Mouse (Mus musculus): Measurements from ENCODE around the gene Eml1.

DNA sequence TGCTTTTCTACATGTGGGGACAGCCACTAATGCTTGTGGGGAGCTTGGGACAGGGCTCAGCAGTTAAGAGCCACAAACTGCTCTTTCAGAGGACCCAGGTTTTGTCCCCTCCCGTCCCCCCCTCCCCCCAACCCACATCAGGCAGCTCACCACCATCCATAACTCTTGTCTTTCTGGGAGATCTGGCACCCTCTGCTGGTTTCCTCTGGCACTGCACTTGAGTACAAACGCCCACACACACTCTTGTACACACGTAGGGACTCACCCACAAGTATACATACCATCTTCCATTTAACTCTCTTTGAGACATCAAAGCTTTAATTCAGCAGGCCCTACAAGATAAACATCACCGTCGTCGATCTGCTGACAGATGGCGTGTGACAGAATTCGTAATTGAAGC lies 158.5 kb downstream of the Eml1 start:
- TF ChIP-seq FOSL1 (IDR thresholded peaks at IDR 0.05; ENCODE audit: insufficient read depth, low read length, poor library complexity, severe bottlenecking) (no peak), MYOG (IDR thresholded peaks at IDR 0.05; ENCODE audit: control insufficient read depth, extremely low read depth, insufficient read length) (no peak), CTCF (IDR thresholded peaks at IDR 0.05; ENCODE audit: control insufficient read depth, insufficient read depth, insufficient read length) (no peak), MYOD1 (IDR thresholded peaks at IDR 0.05; ENCODE audit: control insufficient read depth, insufficient read length, low read depth) (no peak), USF1 (IDR thresholded peaks at IDR 0.05; ENCODE audit: low read depth) (no peak), MAX (IDR thresholded peaks at IDR 0.05) (no peak), CEBPB (IDR thresholded peaks at IDR 0.05; ENCODE audit: low read depth) (no peak)
